Mouse (Mus musculus): ENCODE data around the gene Nudcd3. TPM values are rescaled to one million over a fixed set of nuclear protein-coding genes. Genes with fewer than 3 reads are reported as not detected.
A peak's percentile ranks its signal among the peaks of the same experiment; 100 is the strongest.

The Nudcd3 gene
- polyA plus RNA-seq, 1 experiment from 2014 or later, result 80.2 TPM

DNA sequence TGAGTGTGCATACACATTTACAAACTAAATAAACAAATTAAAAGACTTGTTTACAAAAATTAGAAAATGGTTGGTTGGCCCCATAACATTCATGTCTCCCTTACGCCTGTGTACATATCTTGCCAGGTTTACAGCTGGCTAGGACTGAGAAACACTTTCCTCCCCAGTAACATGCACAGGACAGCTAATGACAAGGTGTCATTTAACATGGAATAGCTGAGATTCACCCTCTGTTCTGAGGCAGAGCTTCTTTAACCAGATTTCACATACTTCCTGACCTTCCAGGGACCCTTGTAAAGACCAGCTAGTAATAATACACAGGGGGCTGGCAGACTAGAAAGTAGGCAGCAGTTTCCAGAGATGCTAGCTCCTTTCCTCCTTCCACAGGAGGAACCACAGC lies 7.9 kb upstream of the Nudcd3 start:
- H3K9me3 ChIP-seq (replicated peaks; ENCODE audit: control insufficient read depth, low read length, poor library complexity, severe bottlenecking), result no peaks in the 10 kb centered on the region
- no peaks in the 10 kb centered on the region; the same call in 1 of the 2 replicates for H3K27me3 ChIP-seq (ENCODE audit: control insufficient read depth, insufficient read depth, low read depth, low read length)
- no peak overlapping the region for H3K4me2 ChIP-seq (ENCODE audit: low read length)
- no peak overlapping the region for H3K4me3 ChIP-seq (ENCODE audit: low read depth, low read length)
- no peak overlapping the region for H3K27ac ChIP-seq (ENCODE audit: low read length)
- H3K4me1 ChIP-seq (ENCODE audit: control insufficient read depth, insufficient read depth, low read length), result no peaks in the 10 kb centered on the region
- no peak for ATAC-seq
- no peaks in the 10 kb centered on the region for H3K36me3 ChIP-seq (ENCODE audit: control insufficient read depth, insufficient read depth, low read length)
- 78% methylated on average over 1 of the region's 1 CpGs for WGBS
- H3K9ac ChIP-seq (ENCODE audit: low read depth, low read length), result no peak overlapping the region

- no peaks in the 10 kb centered on the region for H3K36me3 ChIP-seq (ENCODE audit: control insufficient read depth, insufficient read depth, low read length)
- H3K4me3 ChIP-seq (ENCODE audit: low read depth, low read length), result no peak overlapping the region
- H3K9me3 ChIP-seq (replicated peaks; ENCODE audit: control insufficient read depth, low read length, poor library complexity, severe bottlenecking), result no peaks in the 10 kb centered on the region
- H3K4me2 ChIP-seq (ENCODE audit: low read length), result no peak overlapping the region
- H3K27me3 ChIP-seq (ENCODE audit: control insufficient read depth, insufficient read depth, low read depth, low read length), result no peaks in the 10 kb centered on the region; the same call in 1 of the 2 replicates
- no peak for ATAC-seq
- no peaks in the 10 kb centered on the region for H3K4me1 ChIP-seq (ENCODE audit: control insufficient read depth, insufficient read depth, low read length)
- 85% methylated on average over 2 of the region's 2 CpGs for WGBS
- H3K27ac ChIP-seq (ENCODE audit: low read length), result no peak overlapping the region
- no peak overlapping the region for H3K9ac ChIP-seq (ENCODE audit: low read depth, low read length)
Observed at GRCm38 (mm10) chr11:6207090-6207489, 6.9 kb upstream of the Nudcd3 start.

DNA sequence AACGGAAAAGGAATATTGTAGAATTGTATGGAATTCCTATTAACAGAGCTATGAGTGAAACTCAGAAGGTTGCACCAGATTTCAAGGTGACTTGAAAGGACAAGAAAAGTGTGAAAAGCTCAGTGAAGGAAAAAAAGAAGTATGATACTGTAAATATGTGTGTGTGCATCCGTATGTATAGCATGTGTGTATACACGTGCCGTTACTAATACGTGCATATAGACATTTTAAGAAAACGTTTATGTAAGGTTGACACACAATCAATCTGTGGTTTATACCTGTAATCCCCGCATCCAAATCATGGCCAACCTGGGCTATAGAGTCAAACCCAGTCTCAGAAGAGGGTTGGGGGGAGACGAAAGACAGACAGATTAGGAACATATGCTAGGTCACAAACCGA lies 355 bp upstream of the Nudcd3 start:
- Histone ChIP-seq H3K9ac (ENCODE audit: low read depth, low read length) (peak overlapping the region; percentile 97), H3K27ac (ENCODE audit: low read length) (peak overlapping the region; percentile 99), H3K4me1 (ENCODE audit: control insufficient read depth, insufficient read depth, low read length) (peaks cover 22% of the 10 kb centered on the region), H3K36me3 (ENCODE audit: control insufficient read depth, insufficient read depth, low read length) (no peaks in the 10 kb centered on the region), H3K4me2 (ENCODE audit: low read length) (peak overlapping the region; percentile 93), H3K27me3 (ENCODE audit: control insufficient read depth, insufficient read depth, low read depth, low read length) (no peaks in the 10 kb centered on the region; the same call in 1 of the 2 replicates), H3K9me3 (replicated peaks; ENCODE audit: control insufficient read depth, low read length, poor library complexity, severe bottlenecking) (no peaks in the 10 kb centered on the region), H3K4me3 (ENCODE audit: low read depth, low read length) (peak overlapping the region; percentile 100)
- WGBS, result 25% methylated on average over 9 of the region's 9 CpGs
- peak; percentile 54; the same call in 1 of the 2 replicates for ATAC-seq

- 2% methylated on average over 35 of the region's 35 CpGs for WGBS
- ATAC-seq, result peak; percentile 75
- H3K4me1 ChIP-seq (ENCODE audit: control insufficient read depth, insufficient read depth, low read length), result peaks cover 22% of the 10 kb centered on the region
- peak within 1 kb of the TSS; percentile 97 for H3K9ac ChIP-seq (ENCODE audit: low read depth, low read length)
- H3K4me3 ChIP-seq (ENCODE audit: low read depth, low read length), result peak within 1 kb of the TSS; percentile 100
- peak within 1 kb of the TSS; percentile 93 for H3K4me2 ChIP-seq (ENCODE audit: low read length)
- H3K36me3 ChIP-seq (ENCODE audit: control insufficient read depth, insufficient read depth, low read length), result no peaks in the 10 kb centered on the region
- H3K27ac ChIP-seq (ENCODE audit: low read length), result peak within 1 kb of the TSS; percentile 99
- no peaks in the 10 kb centered on the region; the same call in 1 of the 2 replicates for H3K27me3 ChIP-seq (ENCODE audit: control insufficient read depth, insufficient read depth, low read depth, low read length)
- no peaks in the 10 kb centered on the region for H3K9me3 ChIP-seq (replicated peaks; ENCODE audit: control insufficient read depth, low read length, poor library complexity, severe bottlenecking)
Observed at GRCm38 (mm10) chr11:6199410-6200086, 667 bp downstream of the Nudcd3 start, which contains the start of gene A730071L15Rik. A730071L15Rik (plus strand) TSS chr11:6200029.

GRCm38 (mm10) chr11:6198449-6198848 lies 1.8 kb downstream of the Nudcd3 start:
- Histone ChIP-seq H3K27ac (ENCODE audit: low read length) (no peak overlapping the region), H3K36me3 (ENCODE audit: control insufficient read depth, insufficient read depth, low read length) (no peaks in the 10 kb centered on the region), H3K27me3 (ENCODE audit: control insufficient read depth, insufficient read depth, low read depth, low read length) (no peaks in the 10 kb centered on the region), H3K9ac (ENCODE audit: low read depth, low read length) (no peak overlapping the region), H3K4me1 (ENCODE audit: control insufficient read depth, insufficient read depth, low read length) (peaks cover 23% of the 10 kb centered on the region), H3K9me3 (replicated peaks; ENCODE audit: control insufficient read depth, low read length, poor library complexity, severe bottlenecking) (no peaks in the 10 kb centered on the region), H3K4me3 (ENCODE audit: low read depth, low read length) (no peak overlapping the region), H3K4me2 (ENCODE audit: low read length) (peak overlapping the region; percentile 93)
- no peak for ATAC-seq
- WGBS, result 96% methylated on average over 4 of the region's 4 CpGs

DNA sequence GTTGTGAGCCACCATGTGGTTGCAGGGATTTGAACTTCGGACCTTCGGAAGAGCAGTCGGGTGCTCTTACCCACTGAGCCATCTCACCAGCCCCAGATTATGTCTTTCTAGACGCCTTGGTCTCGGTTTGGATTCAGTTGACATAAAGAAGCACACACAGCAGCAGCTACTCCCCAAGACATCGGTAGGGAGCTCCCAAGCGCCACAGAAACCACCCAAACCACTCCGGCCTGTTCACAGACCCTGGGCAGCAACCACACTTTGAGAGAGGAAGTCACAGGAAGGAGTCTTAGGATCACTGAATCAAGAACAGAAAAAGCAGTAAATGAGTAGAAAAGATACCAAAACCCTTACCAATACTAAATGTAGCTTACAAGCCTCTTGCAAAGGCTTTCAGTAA lies 3.4 kb downstream of the Nudcd3 start:
- peaks cover 4% of the 10 kb centered on the region; the same call in 1 of the 2 replicates for H3K36me3 ChIP-seq (ENCODE audit: control insufficient read depth, insufficient read depth, low read length)
- WGBS, result 92% methylated on average over 8 of the region's 8 CpGs
- H3K9me3 ChIP-seq (replicated peaks; ENCODE audit: control insufficient read depth, low read length, poor library complexity, severe bottlenecking), result no peaks in the 10 kb centered on the region
- H3K27me3 ChIP-seq (ENCODE audit: control insufficient read depth, insufficient read depth, low read depth, low read length), result no peaks in the 10 kb centered on the region
- no peak overlapping the region for H3K9ac ChIP-seq (ENCODE audit: low read depth, low read length)
- no peak overlapping the region for H3K4me2 ChIP-seq (ENCODE audit: low read length)
- H3K4me3 ChIP-seq (ENCODE audit: low read depth, low read length), result no peak overlapping the region
- H3K4me1 ChIP-seq (ENCODE audit: control insufficient read depth, insufficient read depth, low read length), result peaks cover 23% of the 10 kb centered on the region
- no peak overlapping the region for H3K27ac ChIP-seq (ENCODE audit: low read length)
- ATAC-seq, result no peak

DNA sequence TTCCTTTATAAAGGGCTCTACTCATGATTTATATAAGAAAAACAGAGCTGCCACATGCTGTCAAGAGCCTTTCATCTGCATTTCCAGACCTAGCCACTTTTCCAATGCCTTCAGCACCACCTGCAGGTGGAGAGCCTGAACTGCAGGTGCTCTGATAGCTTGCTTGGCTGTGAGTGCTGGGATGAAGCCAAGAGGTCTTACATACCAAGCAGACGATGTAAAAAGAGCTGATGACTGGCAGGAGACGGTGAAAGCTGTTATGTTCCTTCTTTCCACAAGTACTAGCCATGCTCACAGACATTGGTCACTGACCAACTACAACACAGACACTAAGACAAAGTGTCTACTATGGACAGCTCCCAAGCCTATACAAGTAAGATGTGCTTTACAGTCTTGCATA lies 12.3 kb downstream of the Nudcd3 start:
- Histone ChIP-seq H3K9ac (ENCODE audit: low read depth, low read length) (no peak overlapping the region), H3K9me3 (replicated peaks; ENCODE audit: control insufficient read depth, low read length, poor library complexity, severe bottlenecking) (no peaks in the 10 kb centered on the region), H3K4me3 (ENCODE audit: low read depth, low read length) (no peak overlapping the region), H3K27me3 (ENCODE audit: control insufficient read depth, insufficient read depth, low read depth, low read length) (no peaks in the 10 kb centered on the region), H3K4me2 (ENCODE audit: low read length) (no peak overlapping the region), H3K36me3 (ENCODE audit: control insufficient read depth, insufficient read depth, low read length) (peaks cover under 1% of the 10 kb centered on the region; the same call in 1 of the 2 replicates), H3K27ac (ENCODE audit: low read length) (no peak overlapping the region), H3K4me1 (ENCODE audit: control insufficient read depth, insufficient read depth, low read length) (peaks cover 17% of the 10 kb centered on the region)
- ATAC-seq, result peak; percentile 81
- WGBS, result 4% methylated on average over 2 of the region's 2 CpGs

DNA sequence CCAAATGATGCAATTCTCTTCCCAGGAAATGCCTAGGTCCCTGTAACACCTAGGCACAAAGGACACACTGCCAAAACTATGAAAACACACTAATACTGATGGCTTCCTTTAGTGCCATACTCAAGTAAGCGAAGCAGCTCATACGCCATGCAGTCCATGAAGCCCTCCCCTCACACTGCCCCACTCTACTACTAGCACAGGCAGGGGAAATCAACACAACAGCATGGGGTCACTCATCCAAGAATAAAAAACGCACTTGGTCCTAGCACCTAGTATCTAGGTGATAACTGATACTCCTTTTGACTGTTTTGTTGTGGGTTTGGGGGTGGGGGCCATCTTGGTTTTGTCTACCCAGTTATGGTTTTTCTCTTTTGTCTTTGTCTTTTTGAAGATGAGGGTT lies 12.8 kb downstream of the Nudcd3 start:
- Histone ChIP-seq H3K4me3 (ENCODE audit: low read depth, low read length) (no peak overlapping the region), H3K9ac (ENCODE audit: low read depth, low read length) (no peak overlapping the region), H3K9me3 (replicated peaks; ENCODE audit: control insufficient read depth, low read length, poor library complexity, severe bottlenecking) (no peaks in the 10 kb centered on the region), H3K4me2 (ENCODE audit: low read length) (no peak overlapping the region), H3K27me3 (ENCODE audit: control insufficient read depth, insufficient read depth, low read depth, low read length) (no peaks in the 10 kb centered on the region), H3K27ac (ENCODE audit: low read length) (no peak overlapping the region), H3K36me3 (ENCODE audit: control insufficient read depth, insufficient read depth, low read length) (no peaks in the 10 kb centered on the region), H3K4me1 (ENCODE audit: control insufficient read depth, insufficient read depth, low read length) (peaks cover 19% of the 10 kb centered on the region)
- 90% methylated on average over 3 of the region's 3 CpGs for WGBS
- ATAC-seq, result peak; percentile 57

- 60% methylated on average over 11 of the region's 11 CpGs for WGBS
- Histone ChIP-seq H3K9ac (ENCODE audit: low read depth, low read length) (no peak overlapping the region), H3K27ac (ENCODE audit: low read length) (no peak overlapping the region), H3K4me1 (ENCODE audit: control insufficient read depth, insufficient read depth, low read length) (peaks cover 19% of the 10 kb centered on the region), H3K27me3 (ENCODE audit: control insufficient read depth, insufficient read depth, low read depth, low read length) (no peaks in the 10 kb centered on the region), H3K4me3 (ENCODE audit: low read depth, low read length) (no peak overlapping the region), H3K36me3 (ENCODE audit: control insufficient read depth, insufficient read depth, low read length) (no peaks in the 10 kb centered on the region), H3K4me2 (ENCODE audit: low read length) (no peak overlapping the region), H3K9me3 (replicated peaks; ENCODE audit: control insufficient read depth, low read length, poor library complexity, severe bottlenecking) (no peaks in the 10 kb centered on the region)
- ATAC-seq, result no peak
Observed at GRCm38 (mm10) chr11:6184202-6184935, 15.8 kb downstream of the Nudcd3 start.

All from midbrain, embryonic 16.5 days (tissue).